Mouse (Mus musculus) left cerebral cortex, adult 11 months (tissue): Measurements from ENCODE around the gene Fkbp4.
"Not testable (repeated sequence)": the region's sequence is repeated elsewhere in the genome, so short reads cannot be mapped to it uniquely, and the experiment has no call there.

Source experiments
- DNase-seq: peaks from one replicate; pipeline ENCODE4 v3.0.0; 2022; ENCODE audit warnings: low spot score

Fkbp4 gene

DNA sequence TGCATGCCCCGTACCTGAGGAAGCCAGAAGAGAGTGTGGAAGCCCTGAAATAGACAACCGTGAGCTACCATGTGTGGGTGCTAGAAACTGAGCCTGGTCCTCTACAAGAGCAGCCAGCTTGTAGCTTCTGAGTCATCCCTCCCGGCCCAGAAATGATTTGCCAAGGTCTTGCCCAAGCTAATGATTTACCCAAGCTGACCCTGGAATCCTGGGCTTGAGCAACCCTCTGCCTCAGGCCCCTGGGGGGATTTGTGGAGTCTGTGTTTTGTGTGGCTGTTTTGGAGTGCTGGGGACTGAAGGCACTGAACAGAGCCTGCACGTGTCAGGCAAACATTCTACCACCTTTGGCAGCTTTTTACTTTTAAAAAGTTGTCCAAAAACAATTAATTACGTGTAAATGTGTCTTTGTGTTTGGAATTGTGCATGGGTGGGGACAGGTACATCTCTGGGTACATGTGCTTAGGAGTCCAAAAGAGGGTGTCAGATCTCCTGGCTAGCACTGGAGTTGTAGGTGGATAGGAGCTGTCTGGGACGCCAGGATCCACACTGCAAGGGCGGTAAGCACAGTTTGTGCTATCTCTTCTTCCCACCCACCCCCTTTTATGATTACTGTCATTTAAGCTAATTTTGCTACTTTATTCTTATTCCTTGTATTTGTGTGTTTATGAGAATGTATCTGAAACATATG, 40.8 kb downstream of the Fkbp4 start:
- DNase-seq: no peak

DNA sequence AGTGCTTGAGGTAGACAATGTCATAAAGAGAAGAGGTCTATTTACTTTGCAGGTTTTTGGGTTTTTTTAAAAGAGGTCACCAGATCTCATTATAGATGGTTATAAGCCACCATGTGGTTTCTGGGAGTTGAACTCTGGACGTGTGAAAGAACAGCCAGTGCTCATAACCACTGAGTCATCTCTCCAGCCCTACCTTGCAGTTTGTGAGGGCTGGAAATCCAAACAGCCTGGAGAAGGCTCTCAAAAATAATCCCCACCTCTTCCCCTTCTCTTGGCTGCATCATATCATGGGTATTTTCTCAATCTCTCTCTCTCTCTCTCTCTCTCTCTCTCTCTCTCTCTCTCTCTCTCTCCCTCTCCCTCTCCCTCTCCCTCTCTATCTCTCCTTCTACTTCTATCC, 47.8 kb downstream of the Fkbp4 start:
- DNase-seq: no peak

DNA sequence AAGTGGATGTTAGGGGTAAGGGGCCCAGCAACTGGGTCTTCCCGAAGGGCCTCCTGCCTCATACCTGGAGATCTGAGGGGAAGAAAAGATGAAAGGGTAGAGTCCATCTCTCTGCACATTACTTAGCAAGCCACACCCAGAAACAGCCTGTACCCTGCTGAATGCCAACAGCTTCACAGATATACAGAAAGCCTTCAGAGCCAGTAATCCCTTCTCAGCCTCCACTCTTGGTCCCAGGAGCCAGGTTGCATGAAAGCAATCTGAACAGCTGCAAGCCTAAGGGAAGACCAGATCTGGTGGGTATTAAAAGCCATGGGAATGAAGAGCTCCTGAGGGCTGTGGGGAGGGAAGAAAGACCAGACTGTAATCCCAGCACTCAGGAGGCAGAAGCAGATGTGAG, 49.3 kb downstream of the Fkbp4 start:
- no peak for DNase-seq

GRCm38 (mm10) chr6:128385026-128385425, 53.5 kb downstream of the Fkbp4 start:
- DNase-seq: no peak

GRCm38 (mm10) chr6:128383752-128384151, 54.7 kb downstream of the Fkbp4 start:
- DNase-seq: no peak

DNA sequence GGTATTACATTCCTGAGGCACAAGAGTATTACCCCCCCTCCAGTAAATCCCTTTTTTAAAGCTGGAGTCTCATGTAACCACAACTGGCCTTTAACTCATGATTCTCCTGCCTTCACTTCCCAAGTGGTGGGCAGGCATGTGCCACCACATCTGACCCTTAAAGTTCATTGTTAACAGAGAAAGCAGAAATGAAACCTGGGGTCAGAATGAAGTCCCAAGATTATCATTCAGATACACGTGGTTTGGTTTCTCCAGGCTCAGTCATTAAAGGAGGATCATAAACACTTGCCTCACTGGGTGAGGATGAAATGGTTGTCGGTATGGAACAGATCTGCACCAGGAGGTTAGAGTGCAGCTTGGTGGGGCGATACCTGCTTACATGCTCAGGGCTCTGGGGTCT, 57.2 kb downstream of the Fkbp4 start:
- DNase-seq: no peak

DNA sequence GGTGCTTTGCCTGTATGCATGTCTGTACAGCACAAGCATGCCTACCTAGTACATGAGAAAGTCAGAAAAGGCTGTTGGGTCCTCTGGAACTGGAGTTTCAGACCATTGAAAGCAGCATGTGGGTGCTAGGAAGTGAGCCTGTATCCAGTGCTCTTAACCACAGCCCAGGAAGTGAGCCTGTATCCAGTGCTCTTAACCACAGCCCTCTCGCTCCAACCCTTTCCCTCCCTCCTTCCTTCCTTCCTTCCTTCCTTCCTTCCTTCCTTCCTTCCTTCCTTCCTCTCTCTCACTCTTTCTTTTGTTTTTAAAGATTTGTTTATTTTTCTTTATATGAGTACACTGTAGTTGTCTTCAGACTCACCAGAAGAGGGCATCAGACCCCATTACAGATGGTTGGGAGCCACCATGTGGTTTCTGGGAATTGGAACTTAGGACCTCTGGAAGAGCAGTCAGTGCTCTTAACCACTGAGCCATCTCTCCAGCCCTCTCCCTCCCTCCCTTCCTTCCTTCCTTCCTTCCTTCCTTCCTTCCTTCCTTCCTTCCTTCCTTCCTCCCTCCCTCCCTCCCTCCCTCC, 57.8 kb downstream of the Fkbp4 start:
- not testable (repeated sequence) for DNase-seq
